Mouse (Mus musculus) neutrophil, adult 5-6 weeks (primary cell): ENCODE data around the gene Prtn3. TPM values are rescaled to one million over a fixed set of nuclear protein-coding genes. Genes with fewer than 3 reads are reported as not detected.
A peak's percentile ranks its signal among the peaks of the same experiment; 100 is the strongest.
"Not testable (repeated sequence)": the region's sequence is repeated elsewhere in the genome, so short reads cannot be mapped to it uniquely, and the experiment has no call there.

ENCODE experiments used
- ATAC-seq: fragments of 151-379, 151-347 bp; 2 replicates; pipeline ENCODE4 v1.8.0; 2017; ENCODE audit warnings: mild to moderate bottlenecking, moderate TSS enrichment; ENCODE audit not compliant: insufficient number of reproducible peaks, poor library complexity, low FRiP score, severe bottlenecking; ENCODE audit errors: extremely low read depth
- total RNA-seq: library from RNA; stranded (forward); fragments of 200-1000 nt; gene quantifications from 2 replicates; pipeline ENCODE4 v1.2.3, GENCODE M21; 2017

Gene Prtn3
- total RNA-seq, 1 experiment from 2014 or later, result not detected

GRCm38 (mm10) chr10:79865801-79866295 is 8.4 kb upstream of the Prtn3 start:
- ATAC-seq, result no peak

GRCm38 (mm10) chr10:79866601-79867000 is 7.7 kb upstream of the Prtn3 start:
- ATAC-seq, result no peak

- no peak for ATAC-seq
These were observed 2.4 kb upstream of the Prtn3 start for GRCm38 (mm10) chr10:79871845-79872244.

- ATAC-seq, result no peak
These were observed 1.4 kb upstream of the Prtn3 start for GRCm38 (mm10) chr10:79872862-79873261.

GRCm38 (mm10) chr10:79873313-79873712 is 963 bp upstream of the Prtn3 start:
- ATAC-seq, result no peak

GRCm38 (mm10) chr10:79873715-79874289 is 474 bp upstream of the Prtn3 start:
- ATAC-seq, result no peak

- ATAC-seq, result no peak; the same call in 1 of the 2 replicates
These were observed 2.9 kb downstream of the Prtn3 start for GRCm38 (mm10) chr10:79877174-79877573.

- ATAC-seq, result peak; percentile 45; the same call in 1 of the 2 replicates
These were observed 3.5 kb downstream of the Prtn3 start for GRCm38 (mm10) chr10:79877757-79878156.

GRCm38 (mm10) chr10:79879527-79879926 is 5.3 kb downstream of the Prtn3 start:
- ATAC-seq, result no peak

GRCm38 (mm10) chr10:79880721-79881120 is 6.4 kb downstream of the Prtn3 start:
- ATAC-seq, result no peak

- ATAC-seq, result no peak
These were observed 7.7 kb downstream of the Prtn3 start for GRCm38 (mm10) chr10:79881981-79882380.

GRCm38 (mm10) chr10:79883297-79884084 is 9.2 kb downstream of the Prtn3 start:
- ATAC-seq, result peak; percentile 63

- no peak for ATAC-seq
These were observed 10.2 kb downstream of the Prtn3 start for GRCm38 (mm10) chr10:79884446-79884845.

GRCm38 (mm10) chr10:79884938-79885337 is 10.7 kb downstream of the Prtn3 start:
- not testable (repeated sequence) for ATAC-seq

- no peak for ATAC-seq
These were observed 11.8 kb downstream of the Prtn3 start, which contains the start of gene Elane for GRCm38 (mm10) chr10:79886054-79886453. Gene Elane, plus strand, starts transcription at chr10:79886247.

- no peak for ATAC-seq
These were observed 12.3 kb downstream of the Prtn3 start for GRCm38 (mm10) chr10:79886611-79887010.

- ATAC-seq, result no peak
These were observed 15.1 kb downstream of the Prtn3 start for GRCm38 (mm10) chr10:79889386-79889785.

- no peak for ATAC-seq
These were observed 16.4 kb downstream of the Prtn3 start, which contains the start of gene Cfd for GRCm38 (mm10) chr10:79890670-79891069. Gene Cfd, plus strand, starts transcription at chr10:79890853.

- ATAC-seq, result peak; percentile 82
These were observed 18.3 kb downstream of the Prtn3 start for GRCm38 (mm10) chr10:79892451-79893118.

- no peak for ATAC-seq
These were observed 22.0 kb downstream of the Prtn3 start for GRCm38 (mm10) chr10:79896306-79896705.
